Mouse (Mus musculus): ENCODE data around the gene Hspb6. TPM values are rescaled to one million over a fixed set of nuclear protein-coding genes. Genes with fewer than 3 reads are reported as not detected.

The Hspb6 gene
- polyA plus RNA-seq (2012; rRNA removed): 68.9 and 72.1 TPM in 2 replicates

GRCm38 (mm10) chr7:30552102-30553020 lies at the start of gene Hspb6, which contains the start of gene Proser3:
TSS of gene Hspb6 (plus strand) at chr7:30552178.
TSS of gene Proser3 (minus strand) at chr7:30552299.
- peak; percentile 96 for DNase-seq (ENCODE audit: low read depth)

GRCm38 (mm10) chr7:30508061-30508460 lies 43.9 kb upstream of the Hspb6 start:
- no peak for DNase-seq (ENCODE audit: low read depth)

- no peak for DNase-seq (ENCODE audit: low read depth)
These were observed 36.8 kb upstream of the Hspb6 start for GRCm38 (mm10) chr7:30515003-30515760.

- DNase-seq (ENCODE audit: low read depth): no peak
These were observed 33.7 kb upstream of the Hspb6 start for GRCm38 (mm10) chr7:30518325-30518724.

GRCm38 (mm10) chr7:30520396-30520795 lies 31.6 kb upstream of the Hspb6 start:
- no peak for DNase-seq (ENCODE audit: low read depth)

GRCm38 (mm10) chr7:30520856-30521255 lies 31.1 kb upstream of the Hspb6 start:
- no peak for DNase-seq (ENCODE audit: low read depth)

- no peak for DNase-seq (ENCODE audit: low read depth)
These were observed 29.1 kb upstream of the Hspb6 start for GRCm38 (mm10) chr7:30522871-30523270.

GRCm38 (mm10) chr7:30524487-30524886 lies 27.5 kb upstream of the Hspb6 start:
- no peak for DNase-seq (ENCODE audit: low read depth)

GRCm38 (mm10) chr7:30525954-30526353 lies 26.0 kb upstream of the Hspb6 start:
- no peak for DNase-seq (ENCODE audit: low read depth)

GRCm38 (mm10) chr7:30526399-30526798 lies 25.6 kb upstream of the Hspb6 start:
- no peak for DNase-seq (ENCODE audit: low read depth)

GRCm38 (mm10) chr7:30526981-30527380 lies 25.0 kb upstream of the Hspb6 start:
- no peak for DNase-seq (ENCODE audit: low read depth)

- no peak for DNase-seq (ENCODE audit: low read depth)
These were observed 20.6 kb upstream of the Hspb6 start for GRCm38 (mm10) chr7:30531291-30531815.

GRCm38 (mm10) chr7:30532931-30533330 lies 19.0 kb upstream of the Hspb6 start:
- DNase-seq (ENCODE audit: low read depth): no peak

- no peak for DNase-seq (ENCODE audit: low read depth)
These were observed 17.9 kb upstream of the Hspb6 start for GRCm38 (mm10) chr7:30533941-30534632.

- DNase-seq (ENCODE audit: low read depth): no peak
These were observed 17.1 kb upstream of the Hspb6 start, which contains the start of gene Arhgap33 for GRCm38 (mm10) chr7:30534633-30535577. TSS of gene Arhgap33 (minus strand) at chr7:30535060.

GRCm38 (mm10) chr7:30540572-30540971 lies 11.4 kb upstream of the Hspb6 start:
- no peak for DNase-seq (ENCODE audit: low read depth)

GRCm38 (mm10) chr7:30544327-30544726 lies 7.7 kb upstream of the Hspb6 start:
- DNase-seq (ENCODE audit: low read depth): no peak

- DNase-seq (ENCODE audit: low read depth): no peak
These were observed 2.1 kb upstream of the Hspb6 start for GRCm38 (mm10) chr7:30549880-30550279.

GRCm38 (mm10) chr7:30550603-30551002 lies 1.4 kb upstream of the Hspb6 start:
- no peak for DNase-seq (ENCODE audit: low read depth)

- peak; percentile 60 for DNase-seq (ENCODE audit: low read depth)
These were observed 405 bp upstream of the Hspb6 start for GRCm38 (mm10) chr7:30551445-30552101.
